Mouse (Mus musculus): ENCODE measurements around the gene Olfr1272. TPM values are rescaled to one million over a fixed set of nuclear protein-coding genes. Genes with fewer than 3 reads are reported as not detected.
"Not testable (repeated sequence)": the region's sequence is repeated elsewhere in the genome, so short reads cannot be mapped to it uniquely, and the experiment has no call there.

Gene Olfr1272
- not detected in 2 replicates for polyA plus RNA-seq (2014; fragmentation: Nextera tagmentation; extraction: Ambion mirVana)

DNA sequence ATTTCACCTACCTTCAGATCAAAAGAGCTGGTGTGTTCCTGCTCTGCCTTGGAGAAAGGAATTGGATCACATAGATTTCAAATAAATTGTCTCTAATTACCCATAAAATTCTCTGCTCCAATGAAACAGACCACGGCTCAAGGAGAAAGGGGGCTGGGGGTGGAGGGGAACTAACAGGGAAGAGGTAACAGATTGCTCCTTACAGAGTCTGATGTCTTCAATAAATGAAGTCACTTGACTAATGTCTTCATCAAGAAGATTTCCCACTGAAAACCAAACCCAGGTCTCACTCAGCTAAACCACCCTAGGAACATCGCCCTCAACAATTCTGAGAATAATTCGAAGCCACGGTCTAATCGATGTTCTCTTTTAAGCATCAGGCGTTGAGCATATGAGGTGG, at the start of gene Olfr1272:
Gene Olfr1272 (minus strand): TSS at position 101 of the 400 bp plus-strand sequence.
- no peaks in the 10 kb centered on the region for H3K9me3 ChIP-seq (replicated peaks; ENCODE audit: control insufficient read depth, low read length)
- no peaks in the 10 kb centered on the region for H3K36me3 ChIP-seq (ENCODE audit: control insufficient read depth, insufficient read depth, low read length)
- no peaks in the 10 kb centered on the region for H3K4me1 ChIP-seq (ENCODE audit: control insufficient read depth, insufficient read depth, low read length)
- no peak for ATAC-seq (replicated peaks; ENCODE audit: insufficient number of reproducible peaks, low FRiP score, low TSS enrichment)
- H3K9ac ChIP-seq (ENCODE audit: low read depth, low read length), result no peak within 1 kb of the TSS
- no peak within 1 kb of the TSS for H3K4me3 ChIP-seq (ENCODE audit: low read depth, low read length)
- H3K27me3 ChIP-seq (ENCODE audit: control insufficient read depth, insufficient read depth, low read length), result no peaks in the 10 kb centered on the region
- H3K27ac ChIP-seq (ENCODE audit: low read depth, low read length), result no peak within 1 kb of the TSS
- H3K4me2 ChIP-seq, result no peak within 1 kb of the TSS
- 86% methylated on average over 6 of the region's 6 CpGs for WGBS (ENCODE audit: insufficient replicate concordance)

DNA sequence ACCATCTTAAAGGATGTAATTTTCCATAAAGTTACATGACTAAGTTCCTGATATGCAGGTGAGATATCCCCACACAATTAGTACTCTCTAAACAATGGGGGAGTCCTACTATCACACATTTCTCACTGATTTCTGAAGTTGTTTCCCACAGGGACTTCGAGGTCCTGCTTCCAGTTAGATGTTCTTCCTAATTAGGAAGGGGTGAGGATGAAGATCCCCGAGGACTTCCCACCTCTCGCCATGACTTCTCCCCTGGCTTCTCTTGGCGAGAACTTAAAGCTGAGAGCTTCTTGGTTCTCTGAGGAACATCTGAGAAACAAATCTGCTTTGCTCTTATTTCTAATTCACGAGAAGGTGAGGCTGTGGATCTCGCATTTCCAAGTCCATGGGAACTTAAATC, 29.3 kb upstream of the Olfr1272 start, which contains the start of gene Gm13769:
Gene Gm13769 (plus strand): TSS at position 301 of the 400 bp plus-strand sequence.
- no CpG with 5 or more reads among the region's 6 CpGs for WGBS (ENCODE audit: insufficient replicate concordance)

DNA sequence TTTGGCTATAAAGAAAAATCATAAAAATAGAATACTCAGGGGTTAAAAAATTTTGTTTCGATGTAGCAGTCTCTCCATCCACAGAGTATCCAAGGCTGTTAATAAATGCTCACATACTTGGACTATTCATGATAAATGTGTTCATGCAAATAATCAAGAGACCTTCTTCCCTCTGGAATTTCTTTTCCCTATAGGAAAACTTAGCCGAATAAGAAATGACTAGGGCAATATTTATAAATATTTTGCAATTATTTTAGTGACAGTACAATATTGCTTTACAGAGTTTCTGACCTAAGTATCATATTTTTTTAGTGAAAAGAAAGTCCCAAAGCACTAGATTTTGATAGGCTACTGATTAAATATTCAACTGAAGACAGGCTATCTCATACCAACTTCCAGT, 21.7 kb downstream of the Olfr1272 start, which contains the start of gene Olfr1271:
Gene Olfr1271 (minus strand): TSS at position 101 of the 400 bp plus-strand sequence.
- 76% methylated on average over 2 of the region's 2 CpGs for WGBS (ENCODE audit: insufficient replicate concordance)

More for the DNA sequence above, 29.3 kb upstream of the Olfr1272 start, which contains the start of gene Gm13769:
- not testable (repeated sequence) for H3K4me2 ChIP-seq; H3K9ac ChIP-seq (ENCODE audit: low read depth, low read length); H3K4me1 ChIP-seq (ENCODE audit: control insufficient read depth, insufficient read depth, low read length); H3K4me3 ChIP-seq (ENCODE audit: low read depth, low read length); H3K36me3 ChIP-seq (ENCODE audit: control insufficient read depth, insufficient read depth, low read length); H3K27ac ChIP-seq (ENCODE audit: low read depth, low read length); H3K9me3 ChIP-seq (replicated peaks; ENCODE audit: control insufficient read depth, low read length); ATAC-seq (replicated peaks; ENCODE audit: insufficient number of reproducible peaks, low FRiP score, low TSS enrichment); H3K27me3 ChIP-seq (ENCODE audit: control insufficient read depth, insufficient read depth, low read length)

DNA sequence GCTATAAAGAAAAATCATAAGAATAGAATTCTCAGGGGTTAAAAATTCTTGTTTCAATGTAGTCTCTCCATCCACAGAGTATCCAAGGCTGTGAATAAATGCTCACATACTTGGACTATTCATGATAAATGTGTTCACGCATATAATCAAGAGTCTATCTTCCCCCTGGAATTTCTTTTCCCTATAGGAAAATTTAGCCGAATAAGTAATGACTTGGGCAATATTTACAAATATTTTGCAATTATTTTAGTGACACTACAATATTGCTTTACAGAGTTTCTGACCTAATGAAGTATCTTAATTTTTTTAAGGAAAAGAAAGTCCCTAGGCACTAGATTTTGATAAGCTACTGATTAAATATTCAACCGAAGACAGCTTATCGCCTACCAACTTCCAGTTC, 35.1 kb downstream of the Olfr1272 start, which contains the start of gene Olfr142:
Gene Olfr142 (minus strand): TSS at position 101 of the 400 bp plus-strand sequence.
- Histone ChIP-seq H3K4me2 (no peak within 1 kb of the TSS), H3K9ac (ENCODE audit: low read depth, low read length) (no peak within 1 kb of the TSS), H3K27me3 (ENCODE audit: control insufficient read depth, insufficient read depth, low read length) (no peaks in the 10 kb centered on the region), H3K36me3 (ENCODE audit: control insufficient read depth, insufficient read depth, low read length) (no peaks in the 10 kb centered on the region), H3K4me3 (ENCODE audit: low read depth, low read length) (no peak within 1 kb of the TSS), H3K4me1 (ENCODE audit: control insufficient read depth, insufficient read depth, low read length) (no peaks in the 10 kb centered on the region), H3K27ac (ENCODE audit: low read depth, low read length) (no peak within 1 kb of the TSS), H3K9me3 (replicated peaks; ENCODE audit: control insufficient read depth, low read length) (no peaks in the 10 kb centered on the region)
- no peak for ATAC-seq (replicated peaks; ENCODE audit: insufficient number of reproducible peaks, low FRiP score, low TSS enrichment)
- WGBS (ENCODE audit: insufficient replicate concordance), result 86% methylated on average over 4 of the region's 4 CpGs

More for the DNA sequence above, 21.7 kb downstream of the Olfr1272 start, which contains the start of gene Olfr1271:
- H3K9ac ChIP-seq (ENCODE audit: low read depth, low read length), result no peak within 1 kb of the TSS
- H3K4me1 ChIP-seq (ENCODE audit: control insufficient read depth, insufficient read depth, low read length), result no peaks in the 10 kb centered on the region
- H3K4me3 ChIP-seq (ENCODE audit: low read depth, low read length), result no peak within 1 kb of the TSS
- H3K4me2 ChIP-seq, result no peak within 1 kb of the TSS
- H3K36me3 ChIP-seq (ENCODE audit: control insufficient read depth, insufficient read depth, low read length), result no peaks in the 10 kb centered on the region
- ATAC-seq (replicated peaks; ENCODE audit: insufficient number of reproducible peaks, low FRiP score, low TSS enrichment), result no peak
- H3K27ac ChIP-seq (ENCODE audit: low read depth, low read length), result no peak within 1 kb of the TSS
- H3K9me3 ChIP-seq (replicated peaks; ENCODE audit: control insufficient read depth, low read length), result no peaks in the 10 kb centered on the region
- H3K27me3 ChIP-seq (ENCODE audit: control insufficient read depth, insufficient read depth, low read length), result no peaks in the 10 kb centered on the region

Other genes with a start within 250 kb of the Olfr1272 start
- not detected in 2 replicates for gene Olfr140, start 229.2 kb downstream of the Olfr1272 start, polyA plus RNA-seq (2014; fragmentation: Nextera tagmentation; extraction: Ambion mirVana)
- not detected in 2 replicates for gene Olfr1269, start 171.4 kb downstream of the Olfr1272 start, polyA plus RNA-seq (2014; fragmentation: Nextera tagmentation; extraction: Ambion mirVana)
- not detected in 2 replicates for gene Olfr32, start 150.5 kb downstream of the Olfr1272 start, polyA plus RNA-seq (2014; fragmentation: Nextera tagmentation; extraction: Ambion mirVana)
- gene Olfr1270, start 139.8 kb downstream of the Olfr1272 start, polyA plus RNA-seq (2014; fragmentation: Nextera tagmentation; extraction: Ambion mirVana), result not detected in 2 replicates
- not detected in 2 replicates for gene Olfr1506, start 68.3 kb downstream of the Olfr1272 start, polyA plus RNA-seq (2014; fragmentation: Nextera tagmentation; extraction: Ambion mirVana)
- not detected in 2 replicates for gene Olfr142, start 35.2 kb downstream of the Olfr1272 start, polyA plus RNA-seq (2014; fragmentation: Nextera tagmentation; extraction: Ambion mirVana)
- gene Olfr1271, start 21.8 kb downstream of the Olfr1272 start, polyA plus RNA-seq (2014; fragmentation: Nextera tagmentation; extraction: Ambion mirVana), result not detected in 2 replicates
- 0.08 TPM in 1 of 2 replicates, not detected in the other for gene Gm13769, start 29.4 kb upstream of the Olfr1272 start, polyA plus RNA-seq (2014; fragmentation: Nextera tagmentation; extraction: Ambion mirVana)
- gene Olfr1274-ps, start 105.8 kb upstream of the Olfr1272 start, polyA plus RNA-seq (2014; fragmentation: Nextera tagmentation; extraction: Ambion mirVana), result not detected in 2 replicates

All from heart, embryonic 11.5 days (tissue).